Mouse (Mus musculus) urinary bladder, postnatal 36 days (tissue): Measurements from ENCODE around the gene Gm42878.

Source experiments
- DNase-seq, 2 experiments: peaks; one replicate each; pipeline ENCODE4 v3.0.0; 2022; ENCODE audit warnings: low spot score in 2 of 2, mixed read lengths in 1 of 2

Gene Gm42878

DNA sequence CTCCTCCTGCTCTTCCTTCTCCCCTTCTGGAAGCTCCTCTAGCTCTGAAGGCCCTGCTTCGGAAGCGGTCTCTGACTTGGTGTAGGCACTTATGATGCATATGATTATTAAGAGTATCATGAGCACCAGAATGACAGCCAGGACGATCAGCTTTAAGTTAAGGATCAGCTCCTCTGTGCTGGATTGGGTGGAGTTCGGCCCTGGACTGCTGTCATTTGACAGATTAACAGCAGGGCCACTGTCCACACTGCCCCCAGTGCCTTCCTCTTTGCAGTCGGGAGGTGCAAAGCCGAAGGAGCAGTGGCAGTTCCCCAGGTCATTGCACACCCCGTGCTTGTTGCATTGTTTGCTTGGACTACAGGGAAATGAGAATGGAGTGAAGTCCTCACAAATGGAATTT is 44.6 kb downstream of the Gm42878 start:
- DNase-seq: no peak

DNA sequence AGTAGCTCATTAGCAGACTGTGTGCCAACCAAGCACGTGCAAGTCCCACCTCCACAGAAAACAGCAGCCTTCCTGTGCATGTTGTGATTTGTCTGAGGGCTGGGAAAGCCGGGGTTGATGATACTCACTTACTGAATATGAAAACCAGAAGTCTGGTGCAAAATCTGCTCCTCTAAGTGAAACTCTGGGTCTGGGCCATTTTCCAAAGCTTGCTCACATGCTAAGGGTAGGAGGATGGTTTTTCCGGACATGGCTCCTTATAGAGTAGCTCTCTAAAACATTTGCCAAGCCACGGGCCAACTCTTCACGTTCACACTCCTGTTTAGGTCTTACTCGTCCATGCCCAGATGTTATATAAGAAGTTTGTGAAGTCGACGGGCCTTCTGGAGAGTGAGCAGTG is 52.0 kb downstream of the Gm42878 start:
- DNase-seq: no peak

DNA sequence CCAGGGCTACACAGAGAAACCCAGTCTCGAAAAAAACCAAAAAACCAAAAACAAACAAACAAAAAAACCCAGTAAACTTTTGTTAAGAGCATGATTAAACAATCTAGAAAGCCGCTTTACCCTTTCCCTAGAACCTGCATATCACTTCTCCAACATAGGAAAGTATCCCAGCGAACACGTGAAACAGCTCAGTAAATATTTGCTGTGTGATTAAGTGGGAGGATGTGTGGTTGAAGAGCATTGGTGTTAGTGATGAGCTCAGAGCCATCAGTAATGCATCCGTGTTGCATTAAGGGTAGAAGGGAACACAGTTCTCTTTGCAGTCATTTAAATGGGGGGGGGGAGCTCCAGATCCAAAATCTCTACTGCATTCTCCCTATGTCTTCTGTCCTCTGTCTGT is 60.5 kb downstream of the Gm42878 start:
- DNase-seq: no peak

DNA sequence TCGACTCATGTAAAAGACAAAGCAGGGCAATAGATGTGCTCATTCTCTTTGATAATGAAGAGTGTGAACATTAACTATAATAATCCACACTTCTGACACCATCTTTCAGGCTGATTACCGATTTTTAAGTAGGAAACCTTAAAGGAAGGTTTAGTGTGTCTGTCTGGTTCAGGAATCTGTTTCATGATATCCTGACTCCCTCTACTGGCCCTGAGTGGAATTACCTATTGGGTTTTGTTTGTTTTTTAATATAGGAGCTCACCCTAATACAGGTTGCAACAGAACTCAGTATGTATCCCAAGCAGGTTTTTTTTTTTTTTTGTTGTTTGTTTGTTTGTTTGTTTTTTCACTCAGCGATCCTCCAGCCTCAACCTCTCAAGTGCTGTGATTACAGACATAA is 67.6 kb downstream of the Gm42878 start:
- peak in 1 of 2 experiments; percentile 20 for DNase-seq

DNA sequence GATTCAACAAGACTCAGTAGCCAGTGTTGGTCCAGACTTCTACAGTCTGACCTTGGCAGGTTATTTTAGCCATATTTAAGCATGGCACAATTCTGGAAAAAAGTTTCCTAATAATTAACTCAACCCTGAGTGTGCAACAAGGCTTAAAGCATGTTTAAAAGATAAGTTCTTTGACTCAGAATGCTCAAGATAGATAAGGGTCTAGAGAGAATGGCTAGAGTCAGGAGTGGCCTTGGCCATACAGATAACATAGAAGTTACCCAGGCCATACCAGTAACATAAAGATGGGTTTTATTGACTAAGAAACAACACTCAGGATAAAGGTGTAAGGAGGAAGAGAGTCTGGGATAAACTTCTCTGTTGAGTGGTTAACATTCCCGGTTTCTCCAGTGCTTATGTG is 69.2 kb downstream of the Gm42878 start:
- no peak for DNase-seq

DNA sequence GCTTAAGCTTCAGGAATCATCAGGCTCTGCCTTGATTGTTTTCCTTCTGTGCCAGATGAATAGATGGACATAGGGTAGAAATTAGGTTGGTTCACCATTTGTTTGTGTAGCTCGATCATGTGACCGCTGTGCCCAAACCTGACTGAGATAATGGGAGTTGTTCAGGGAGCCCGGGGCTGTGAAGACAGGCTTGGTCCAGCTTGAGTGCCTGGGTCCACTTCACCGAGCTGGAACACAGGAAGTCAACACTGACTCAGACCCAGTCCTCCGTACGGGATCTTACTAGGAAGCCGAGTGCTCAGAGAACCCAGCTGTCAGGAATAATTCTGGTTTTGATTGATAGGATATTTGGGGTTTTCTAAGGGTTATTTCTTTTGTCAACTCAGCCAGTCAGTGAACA is 70.7 kb downstream of the Gm42878 start:
- DNase-seq: peak; percentile 30 to 39

DNA sequence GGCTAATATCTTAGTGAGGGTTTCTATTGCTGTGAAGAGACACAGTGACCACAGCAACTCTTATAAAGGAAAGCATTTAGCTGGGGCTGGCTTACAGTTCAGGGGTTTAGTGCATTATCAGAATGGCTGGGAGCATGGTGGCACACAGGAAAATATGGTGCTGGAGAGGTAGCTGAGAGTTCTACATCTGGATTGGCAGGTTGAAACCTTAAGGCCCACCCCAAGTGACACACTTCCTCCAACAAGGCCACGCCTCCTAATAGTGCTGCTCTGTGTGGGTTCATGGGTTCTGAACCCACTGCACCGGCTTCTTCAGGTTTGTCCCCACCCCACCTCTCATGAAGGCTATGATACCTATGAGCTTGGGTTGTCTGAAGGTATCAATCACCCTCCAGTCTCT is 72.9 kb downstream of the Gm42878 start:
- DNase-seq: no peak

DNA sequence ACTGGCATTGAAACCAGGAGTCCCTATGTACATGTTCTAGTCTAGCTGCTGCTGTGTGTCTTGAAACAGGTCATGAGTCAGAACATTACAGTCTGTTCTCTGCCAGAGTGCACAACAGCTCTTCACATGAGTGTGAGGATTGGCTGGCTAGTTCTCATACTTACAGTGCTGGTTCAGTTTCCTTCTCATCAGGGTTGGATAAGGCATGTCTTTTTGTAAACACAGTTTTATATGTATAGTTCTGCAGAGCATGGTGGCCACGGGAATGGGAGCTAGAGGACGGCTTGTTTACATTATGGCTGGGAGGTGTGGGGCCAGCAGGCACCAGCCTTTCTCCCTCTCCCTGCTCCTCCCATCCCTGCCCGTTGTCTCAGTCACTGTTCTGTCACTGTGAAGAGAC is 75.7 kb downstream of the Gm42878 start:
- DNase-seq: no peak
